Mouse (Mus musculus) urinary bladder, postnatal 36 days (tissue): ENCODE measurements at regions not wholly inside any gene's neighbourhood (a gene's known extent, or its start where the extent isn't known, plus 50 kb on each side); places are given as distances from the start of the nearest gene placed in this dataset.

ENCODE experiments used
- DNase-seq, 2 experiments: peaks; one replicate each; pipeline ENCODE4 v3.0.0; 2022; ENCODE audit warnings: low spot score in 2 of 2, mixed read lengths in 1 of 2

- DNase-seq: no peak
These were observed 262.8 kb downstream of the Atp6ap1l start for GRCm38 (mm10) chr13:90642206-90642823.
